Mouse (Mus musculus): Measurements from ENCODE around the gene Olfr691. TPM values are rescaled to one million over a fixed set of nuclear protein-coding genes. Genes with fewer than 3 reads are reported as not detected.

Gene Olfr691
- total RNA-seq, 2 experiments from 2014 or later = 1.1 to 1.4 TPM

Other genes starting within 250 kb of the Olfr691 start
- not detected for gene Olfr680-ps1, start 249.5 kb downstream of the Olfr691 start, total RNA-seq (2021)
- gene Olfr681, start 225.4 kb downstream of the Olfr691 start, total RNA-seq (2021) = not detected
- not detected for gene Olfr683, start 195.3 kb downstream of the Olfr691 start, total RNA-seq (2021)
- not detected for gene Olfr684, start 178.6 kb downstream of the Olfr691 start, total RNA-seq (2021)
- gene Olfr685, start 156.3 kb downstream of the Olfr691 start, total RNA-seq (2021) = not detected
- gene Olfr686, start 134.8 kb downstream of the Olfr691 start, total RNA-seq (2021) = not detected
- not detected for gene Olfr688, start 54.2 kb downstream of the Olfr691 start, total RNA-seq (2021)
- not detected for gene Olfr689, start 31.1 kb downstream of the Olfr691 start, total RNA-seq (2021)
- gene Olfr690, start 8.2 kb downstream of the Olfr691 start, total RNA-seq (2021) = 1 to 10 TPM in 1 of 2 experiments, under 1 TPM in 1; 0.87 to 1.1 TPM
- gene Olfr692, start 26.0 kb upstream of the Olfr691 start, total RNA-seq (2021) = not detected
- not detected for gene Gm5901, start 32.8 kb upstream of the Olfr691 start, total RNA-seq (2021)
- 10 to 100 TPM; 70.2 to 74.2 TPM for gene Fam160a2, start 57.8 kb upstream of the Olfr691 start, total RNA-seq (2021)
- under 1 TPM; 0.37 to 0.51 TPM for gene Cnga4, start 62.3 kb upstream of the Olfr691 start, total RNA-seq (2021)
- gene Cckbr, start 83.5 kb upstream of the Olfr691 start, total RNA-seq (2021) = 10 to 100 TPM; 56.6 to 62.4 TPM
- gene Cavin3, start 140.0 kb upstream of the Olfr691 start, total RNA-seq (2021) = 10 to 100 TPM; 19.0 to 21.1 TPM
- gene Smpd1, start 212.1 kb upstream of the Olfr691 start, total RNA-seq (2021) = 100 to 1,000 TPM; 111 to 112 TPM
- gene Apbb1, start 239.4 kb upstream of the Olfr691 start, total RNA-seq (2021) = 100 to 1,000 TPM; 450 to 459 TPM